Comparison of ENCODE assay signal across 22 mouse cellular contexts in genomic region chr4:155465607-155466006, GRCm38 (mm10). TPM values are rescaled to one million over a fixed set of nuclear protein-coding genes. Genes with fewer than 3 reads are reported as not detected.
DNase-seq lines count a peak whose midpoint lies in the region; TF ChIP-seq lines count a peak whose summit lies in the region.
"Had no signal": no experiment of that assay in that cellular context is flagged by ENCODE, and none has a peak within 500 bp of the region (broad histone marks: within the 10 kb centered on the region; RNA-seq: fewer than 3 reads in every experiment).

No protein-coding gene starts in this region.

- WGBS in heart, embryonic 10.5 days: 79% methylated on average over 6 of the region's 6 CpGs

- peaks cover 72% of the 10 kb centered on the region for H3K27me3 ChIP-seq in heart, embryonic 10.5 days (ENCODE audit: insufficient read depth, poor library complexity, severe bottlenecking)
- H3K27me3 ChIP-seq: Patski had no signal

- no peak for TF ChIP-seq CTCF in gastrocnemius, adult 2 months (IDR thresholded peaks at IDR 0.05)

- intact Hi-C loops in gastrocnemius, adult 2 months (cut with DNase I): loop anchor here (5.0 kb wide), 1 partner anchor 53 kb away; no protein-coding TSS in a partner anchor
- intact Hi-C loops in gastrocnemius, postnatal 36 days (cut with DNase I): no loop called here

- peaks cover 11% of the 10 kb centered on the region for H3K4me1 ChIP-seq in heart, embryonic 10.5 days

- H3K27ac ChIP-seq in gastrocnemius, adult 2 months: peak overlapping the region; percentile 79
- H3K27ac ChIP-seq in heart, embryonic 10.5 days: no peak overlapping the region

- H3K9me3 ChIP-seq in heart, embryonic 10.5 days: no peaks in the 10 kb centered on the region
- H3K9me3 ChIP-seq: G1E had no signal

- no peak overlapping the region for H3K4me3 ChIP-seq in gastrocnemius, adult 2 months
- H3K4me3 ChIP-seq in heart, embryonic 10.5 days: no peak overlapping the region

- DNase-seq in cerebellum, adult 9-11 months: peak; percentile 1
- no peak for DNase-seq in cerebellum, adult 8-10 months
- no peak for DNase-seq in gastrocnemius, adult 2 months
- no peak for DNase-seq in gastrocnemius, postnatal 36 days
- peak; percentile 88 for DNase-seq in heart, adult 11 months
- DNase-seq in heart, embryonic 10.5 days (ENCODE audit: low spot score): no peak
- DNase-seq: adrenal gland, adult 2 months; adrenal gland, adult 8-10 months; adrenal gland, postnatal 10 days; adrenal gland, postnatal 14 days; adrenal gland, postnatal 25 days; adrenal gland, postnatal 36 days; B cell, adult 2 months; cerebellum, adult 11 months; cerebellum, adult 11-12 months; cerebellum, adult 18-20 months had no signal

- H3K36me3 ChIP-seq in heart, embryonic 10.5 days: no peaks in the 10 kb centered on the region
- H3K36me3 ChIP-seq: G1E had no signal

RNA-seq across cellular contexts. Expression of gene Tmem52, which starts 3.3 kb away (rescaled TPM):
- total RNA-seq in gastrocnemius, adult 2 months (2021): 100 to 1,000 TPM; 215 to 248 TPM
- 100 to 1,000 TPM; 245 to 257 TPM for total RNA-seq in gastrocnemius, postnatal 36 days (2021)
- not detected in 2 replicates for polyA plus RNA-seq in heart, embryonic 10.5 days (2016; fragmentation: Nextera tagmentation; extraction: Ambion mirVana)
- total RNA-seq: MEL had no signal
- polyA plus RNA-seq: activated CD4-positive, CD25-positive, alpha-beta regulatory T cell, adult 4 months; C2C12; CD4-positive, CD25-positive, alpha-beta regulatory T cell, adult 4 months; G1E had no signal

RNA-seq across cellular contexts. Expression of gene Gnb1, which starts 25.6 kb away (rescaled TPM):
- total RNA-seq in gastrocnemius, adult 2 months (2021): 10 to 100 TPM; 48.8 to 75.8 TPM
- 10 to 100 TPM; 55.4 to 63.3 TPM for total RNA-seq in gastrocnemius, postnatal 36 days (2021)
- 416 and 440 TPM in 2 replicates for polyA plus RNA-seq in heart, embryonic 10.5 days (2016; fragmentation: Nextera tagmentation; extraction: Ambion mirVana)

RNA-seq across cellular contexts. Expression of gene Cfap74, which starts 56.6 kb away (rescaled TPM):
- total RNA-seq in gastrocnemius, adult 2 months (2021): 1 to 10 TPM in 1 of 2 experiments, under 1 TPM in 1; 0.23 to 1.0 TPM
- under 1 TPM; 0.15 to 0.38 TPM for total RNA-seq in gastrocnemius, postnatal 36 days (2021)
- polyA plus RNA-seq in heart, embryonic 10.5 days (2016; fragmentation: Nextera tagmentation; extraction: Ambion mirVana): 1.7 and 3.3 TPM in 2 replicates
- polyA plus RNA-seq: G1E had no signal

Comparison
In these comparisons a context has a peak if more than half of its experiments do, and no peak if none do; other contexts are left out.
1. DNase-seq: peak in cerebellum, adult 9-11 months (single experiment) and heart, adult 11 months (single experiment); none in cerebellum, adult 8-10 months (single experiment), gastrocnemius, adult 2 months (single experiment), gastrocnemius, postnatal 36 days (0 of 2) and heart, embryonic 10.5 days (single experiment).